19 mouse cellular contexts compared by ENCODE assay signal in genomic region chr6:30751209-30751608, GRCm38 (mm10).
"Had no signal": no experiment of that assay in that cellular context is flagged by ENCODE, and none has a peak within 500 bp of the region (broad histone marks: within the 10 kb centered on the region; RNA-seq: fewer than 3 reads in every experiment).

No protein-coding gene starts in this region.

- ATAC-seq: midbrain, embryonic 16.5 days had no signal

- H3K9ac ChIP-seq: lung, embryonic 14.5 days; midbrain, embryonic 12.5 days; neural tube, embryonic 13.5 days; neural tube, embryonic 15.5 days had no signal

- DNase-seq: lung, adult 18-20 months; lung, embryonic 14.5 days; lung, postnatal 10 days; lung, postnatal 4 days; midbrain, embryonic 14.5 days; retina, postnatal 1 day; right cerebral cortex, adult 18-20 months; right cerebral cortex, postnatal 25 days; right cerebral cortex, postnatal 4 days; spleen, adult 18-20 months; thymus, adult 18-20 months; thymus, postnatal 14 days; thymus, postnatal 36 days had no signal

- H3K27me3 ChIP-seq: midbrain, embryonic 12.5 days; neural tube, embryonic 13.5 days; neural tube, embryonic 15.5 days had no signal

- H3K9me3 ChIP-seq: midbrain, embryonic 10.5 days; midbrain, embryonic 12.5 days; neural tube, embryonic 13.5 days; neural tube, embryonic 15.5 days had no signal

- H3K4me2 ChIP-seq: lung, embryonic 14.5 days; midbrain, embryonic 12.5 days; neural tube, embryonic 13.5 days; neural tube, embryonic 15.5 days had no signal

- H3K27ac ChIP-seq: midbrain, embryonic 10.5 days; midbrain, embryonic 12.5 days; neural tube, embryonic 13.5 days; neural tube, embryonic 15.5 days had no signal

- H3K4me3 ChIP-seq: midbrain, embryonic 10.5 days; midbrain, embryonic 12.5 days; myocyte; neural tube, embryonic 13.5 days; neural tube, embryonic 15.5 days had no signal

- H3K4me1 ChIP-seq: midbrain, embryonic 10.5 days; midbrain, embryonic 12.5 days; neural tube, embryonic 13.5 days; neural tube, embryonic 15.5 days had no signal
